In the genomic region with DNA sequence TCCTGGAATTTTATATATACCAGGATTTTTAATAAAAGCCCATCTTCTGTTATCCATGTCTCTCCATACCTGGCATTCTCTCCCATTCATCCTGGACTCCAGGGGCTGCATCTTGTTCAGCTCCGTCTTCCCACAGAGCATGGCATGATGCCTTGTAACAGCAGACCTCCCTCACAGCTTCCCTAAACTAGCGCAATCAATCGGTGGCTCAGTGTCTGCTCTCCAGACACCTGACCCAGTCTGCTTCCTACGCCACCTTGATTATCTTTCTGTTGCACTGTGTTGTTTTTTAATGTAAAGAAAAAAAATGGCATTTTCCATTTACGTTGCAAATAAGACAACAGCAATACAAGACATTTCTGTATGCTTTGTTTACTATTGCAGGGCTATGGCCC, we compare ENCODE assay signal across 1 mouse cellular context.
TF ChIP-seq lines count a peak whose summit lies in the region.

No protein-coding gene starts in this region.

TF ChIP-seq in MEL, 35 proteins besides CTCF, POLR2A, EP300 and RAD21 (continued from another document):
- no peak for TF ChIP-seq KAT2A (conservative IDR thresholded peaks at IDR 0.05; ENCODE audit: low read depth, low read length)
- no peak for TF ChIP-seq JUND (IDR thresholded peaks at IDR 0.05; ENCODE audit: low read depth, low read length)
- TF ChIP-seq GATA1 (IDR thresholded peaks at IDR 0.05; ENCODE audit: low read depth, low read length): no peak
- peak; percentile 35; the same call in 1 of the 2 replicates for TF ChIP-seq TCF12 (IDR thresholded peaks at IDR 0.05; ENCODE audit: low read depth, low read length)
- no peak for TF ChIP-seq RCOR1 (IDR thresholded peaks at IDR 0.05; ENCODE audit: low read depth, low read length)
